Mouse (Mus musculus) fibroblast of lung, adult 2 months (primary cell): ENCODE data around the gene Pim1.
"Not testable (repeated sequence)": the region's sequence is repeated elsewhere in the genome, so short reads cannot be mapped to it uniquely, and the experiment has no call there.

ENCODE experiments used
- DNase-seq: peaks from one replicate; pipeline ENCODE4 v3.0.0-alpha.2; 2011; ENCODE audit warnings: low read depth

Pim1 gene

DNA sequence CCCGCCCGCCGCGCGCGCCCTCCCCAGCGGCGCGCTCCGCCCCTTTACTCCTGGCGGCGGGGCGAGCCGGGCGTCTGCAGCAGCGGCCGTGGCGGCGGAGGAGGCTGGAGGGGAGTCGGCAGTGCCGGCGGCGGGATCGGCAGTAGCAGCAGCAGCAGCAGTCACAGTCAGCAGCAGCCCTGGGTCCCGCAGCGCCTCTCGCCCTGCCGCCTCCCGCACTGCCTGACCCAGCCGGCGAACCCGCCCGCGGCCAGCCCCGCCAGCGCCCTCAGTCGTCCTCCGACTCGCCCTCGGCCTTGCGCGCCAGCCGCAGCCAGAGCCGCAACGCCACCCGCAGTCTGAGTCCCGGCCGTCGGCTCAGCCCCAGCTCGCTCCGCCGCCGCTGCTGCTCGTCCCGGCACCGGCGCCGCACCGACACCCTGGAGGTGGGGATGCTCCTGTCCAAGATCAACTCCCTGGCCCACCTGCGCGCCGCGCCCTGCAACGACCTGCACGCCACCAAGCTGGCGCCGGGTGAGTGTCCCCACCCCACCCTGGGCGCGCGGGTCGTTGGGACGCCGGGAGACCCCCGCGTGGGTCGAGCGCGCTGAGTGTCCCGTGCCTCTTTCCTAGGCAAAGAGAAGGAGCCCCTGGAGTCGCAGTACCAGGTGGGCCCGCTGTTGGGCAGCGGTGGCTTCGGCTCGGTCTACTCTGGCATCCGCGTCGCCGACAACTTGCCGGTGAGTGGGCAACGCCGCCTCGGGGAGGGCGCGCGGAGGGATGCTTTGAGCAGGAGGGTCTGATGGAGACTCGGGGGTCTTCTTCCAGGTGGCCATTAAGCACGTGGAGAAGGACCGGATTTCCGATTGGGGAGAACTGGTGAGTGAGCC lies at the start of gene Pim1:
Gene Pim1 (plus strand): TSS at position 41 of the 869 bp plus-strand sequence.
- no peak for DNase-seq

DNA sequence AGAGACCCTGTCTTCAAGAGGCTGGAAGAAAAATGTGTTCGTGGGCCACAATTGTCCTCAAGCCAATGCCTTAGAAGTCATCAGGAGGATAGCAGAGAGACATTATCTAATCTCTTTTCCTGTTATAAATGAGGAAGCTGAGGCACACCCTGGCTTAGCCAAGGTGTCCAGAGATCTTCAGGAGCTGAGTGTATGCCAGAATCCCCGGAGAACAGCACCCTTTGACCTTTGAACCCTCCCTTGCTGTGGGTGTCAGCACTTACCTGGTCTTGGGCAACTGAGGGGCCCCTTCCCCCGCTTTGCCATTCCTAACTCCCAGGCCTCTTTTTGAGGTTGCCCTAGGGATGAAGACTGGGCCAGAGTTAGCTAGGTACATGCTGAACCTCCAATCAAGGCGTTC lies 49.0 kb upstream of the Pim1 start:
- DNase-seq = no peak

DNA sequence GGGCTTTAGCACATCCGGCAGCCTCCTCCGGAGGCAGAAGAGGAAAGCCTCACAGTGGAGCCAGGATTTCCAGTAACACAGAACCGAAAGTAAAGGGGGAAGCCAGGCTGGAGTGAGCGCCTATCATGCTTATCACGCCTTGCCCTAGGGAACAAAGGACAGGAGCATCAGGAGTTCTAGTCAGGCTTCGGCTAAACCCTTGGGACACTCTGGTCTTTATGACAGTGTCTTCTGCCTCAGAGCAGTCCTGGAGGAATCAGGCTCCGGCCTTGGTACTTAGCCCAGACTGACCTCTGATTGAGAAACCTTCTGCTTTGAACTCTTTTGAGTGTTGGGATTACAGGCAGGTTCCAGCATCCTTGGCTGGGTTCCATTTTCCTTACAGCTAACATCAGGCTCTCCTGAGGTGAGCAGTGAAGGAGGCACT lies 48.4 kb upstream of the Pim1 start:
- no peak for DNase-seq

DNA sequence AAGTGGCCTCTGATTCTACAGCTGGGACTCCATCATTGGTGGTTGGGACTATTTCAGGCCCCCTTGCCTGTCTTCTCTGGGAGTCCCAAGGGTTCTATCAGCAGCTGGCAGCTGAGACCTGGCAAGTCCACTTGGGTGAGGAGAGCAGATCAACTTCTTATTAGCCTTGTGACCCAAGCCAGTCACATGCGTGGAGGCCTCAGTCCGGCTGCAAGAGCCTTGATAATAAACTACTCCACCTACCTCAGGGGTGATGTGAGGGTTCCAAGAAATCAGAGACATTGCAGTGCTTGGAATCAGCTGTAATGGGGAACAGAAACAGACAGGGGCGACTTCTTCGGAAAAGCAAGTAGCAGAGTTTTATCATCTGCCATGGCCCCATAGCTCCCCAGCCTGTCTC lies 46.8 kb upstream of the Pim1 start:
- no peak for DNase-seq

DNA sequence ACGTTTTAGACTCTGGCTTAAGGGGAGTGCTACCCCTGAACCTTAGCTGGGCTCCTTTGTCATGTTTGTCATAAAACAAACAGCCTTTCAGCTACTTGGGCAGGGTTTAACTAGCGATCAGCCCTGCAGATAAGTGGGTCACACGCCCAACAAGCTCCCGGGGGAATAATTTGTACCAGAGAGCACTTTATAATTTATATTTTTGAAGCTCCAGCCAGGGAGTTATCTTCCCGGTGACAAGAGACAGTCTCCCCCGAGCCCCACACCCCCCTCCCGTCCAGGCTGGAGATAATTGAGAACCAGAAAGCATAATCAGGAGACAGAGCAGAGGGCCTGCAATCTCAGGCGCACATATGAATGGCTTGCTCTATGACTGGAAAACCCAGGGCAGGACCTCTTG lies 45.5 kb upstream of the Pim1 start:
- no peak for DNase-seq

DNA sequence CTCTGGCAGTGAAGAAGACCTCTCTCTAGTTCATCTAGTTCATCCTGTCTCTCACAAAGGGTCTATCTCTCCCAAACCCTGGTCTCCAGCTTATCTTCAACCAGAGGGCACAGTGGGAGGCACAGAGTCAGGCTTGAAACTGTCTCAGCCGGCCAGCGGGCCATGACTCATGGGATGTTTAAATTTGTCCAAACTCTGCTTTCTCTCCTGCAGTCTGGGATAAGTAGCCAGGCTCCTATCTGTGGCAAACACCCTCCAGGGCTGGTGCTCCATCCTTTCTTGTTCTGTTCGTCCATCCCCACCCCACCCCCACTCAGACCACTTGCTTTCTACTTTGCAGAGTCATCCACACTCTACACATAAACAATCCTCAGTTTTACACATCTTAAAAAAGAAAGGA lies 43.2 kb upstream of the Pim1 start:
- DNase-seq = no peak

DNA sequence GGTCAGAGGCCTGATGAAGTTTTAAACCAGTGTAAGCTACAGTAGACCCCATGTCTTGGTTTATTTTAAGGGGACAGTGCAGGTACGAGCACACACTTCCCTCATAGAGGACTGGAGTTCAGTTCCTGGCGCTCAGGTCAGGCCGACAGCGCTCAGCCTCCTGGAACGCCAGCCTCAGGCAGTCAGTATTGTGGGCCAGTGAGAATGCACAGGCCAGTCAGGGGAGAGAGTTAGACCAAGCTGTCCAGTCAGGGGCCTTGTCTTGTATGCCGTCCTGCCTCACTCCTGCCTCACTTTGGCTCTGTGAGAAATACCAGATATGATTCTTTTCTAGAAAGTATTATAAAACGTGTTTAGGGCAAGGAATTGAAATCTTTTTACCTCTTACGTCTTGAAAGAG lies 42.5 kb upstream of the Pim1 start:
- DNase-seq = no peak

DNA sequence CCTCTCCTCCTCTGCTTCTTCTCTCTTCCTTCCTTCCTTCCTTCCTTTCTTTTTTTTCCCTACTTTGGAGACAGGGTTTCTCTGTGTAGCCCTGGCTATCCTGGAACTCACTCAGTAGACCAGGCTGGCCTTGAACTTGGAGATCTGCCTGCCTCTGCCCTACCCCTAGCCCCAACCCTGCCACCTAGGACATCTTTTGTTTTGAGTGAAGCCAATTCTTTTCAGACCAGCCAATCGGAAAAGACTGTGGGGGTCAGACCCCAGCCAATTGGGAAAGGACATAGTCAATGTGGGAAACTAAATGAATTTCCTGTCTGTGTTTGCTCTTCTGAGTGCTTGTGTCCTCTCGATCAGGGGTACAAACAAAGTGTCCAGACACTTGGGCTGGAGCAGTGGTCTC lies 42.0 kb upstream of the Pim1 start:
- DNase-seq = no peak

DNA sequence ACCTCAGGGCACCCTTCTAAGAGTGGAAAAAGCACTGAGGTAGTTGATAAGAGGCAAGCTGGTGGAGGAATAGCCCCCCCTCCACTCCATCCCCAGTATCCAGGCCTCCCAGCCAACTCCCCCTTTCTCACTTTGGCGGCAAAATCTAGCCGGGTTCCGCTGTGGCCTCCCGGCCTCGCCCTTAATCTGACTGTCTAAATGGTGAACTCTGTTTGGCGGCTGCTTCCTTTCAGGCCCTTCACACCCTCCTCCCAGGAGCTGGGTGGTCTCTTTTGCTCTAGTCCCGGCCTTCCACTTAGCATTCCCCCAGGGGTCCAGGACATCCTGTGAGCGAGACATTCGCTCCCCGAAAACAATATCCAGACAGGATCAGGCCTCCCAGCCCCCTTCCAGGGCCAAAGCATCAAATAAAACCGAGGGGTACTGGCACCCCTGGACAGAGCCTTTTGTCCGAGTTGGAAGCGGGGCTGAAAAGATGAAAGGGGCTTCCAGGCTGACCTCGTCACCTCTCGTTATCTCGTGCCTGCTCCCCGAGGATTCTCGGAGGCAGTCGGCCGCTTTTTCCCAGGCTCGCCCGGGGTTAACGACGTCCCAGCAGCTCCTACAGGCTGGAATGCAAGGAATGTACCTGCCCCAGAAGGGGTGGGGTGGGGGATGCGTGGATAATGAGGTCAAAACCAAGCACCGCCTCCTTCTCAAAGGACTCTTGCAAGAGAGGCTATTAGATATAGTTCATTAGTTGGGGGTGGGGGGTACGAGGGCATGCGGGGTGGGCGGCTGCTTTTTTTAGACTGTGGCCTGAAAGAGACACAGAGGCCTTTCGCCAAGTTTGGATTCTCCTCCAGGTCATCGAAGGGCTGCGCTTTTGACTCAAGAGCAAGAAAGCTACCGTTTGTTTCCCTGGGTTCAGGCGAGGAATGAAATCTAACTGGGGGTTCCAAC lies 39.4 kb upstream of the Pim1 start:
- no peak for DNase-seq

DNA sequence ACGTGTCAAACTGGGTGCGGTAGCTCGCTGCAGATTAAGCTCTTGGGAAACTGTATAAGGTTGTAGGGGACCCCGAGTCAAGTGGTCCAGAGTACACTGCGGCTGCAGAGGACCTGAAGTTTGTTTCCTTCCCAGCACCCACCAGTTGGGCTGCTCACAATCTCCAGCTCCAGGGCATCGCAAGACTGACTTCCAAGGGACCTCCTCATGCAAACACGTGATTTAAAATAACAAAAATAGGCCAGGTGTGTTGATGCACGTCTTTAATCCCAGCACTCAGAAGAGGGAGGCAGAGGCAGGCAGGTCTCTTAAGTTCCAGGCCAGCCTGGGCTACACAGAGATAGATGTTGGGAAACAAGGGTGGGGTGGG lies 38.7 kb upstream of the Pim1 start:
- no peak for DNase-seq

DNA sequence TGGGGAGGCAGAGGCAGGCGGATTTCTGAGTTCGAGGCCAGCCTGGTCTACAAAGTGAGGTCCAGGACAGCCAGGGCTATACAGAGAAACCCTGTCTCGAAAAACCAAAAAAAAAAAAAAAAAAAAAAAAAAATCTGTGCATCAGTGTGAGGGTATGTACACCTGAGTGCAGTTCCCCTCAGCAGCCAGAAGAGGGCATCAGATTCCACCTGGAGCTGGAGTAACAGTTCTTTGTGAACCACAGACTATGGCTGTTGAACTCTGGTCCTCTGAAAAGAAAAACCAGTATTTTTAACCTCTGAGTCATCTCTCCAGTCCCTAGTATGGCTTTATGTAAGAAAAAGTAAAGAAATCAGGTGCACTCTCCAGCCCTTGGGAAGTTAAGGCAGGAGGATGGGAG lies 36.4 kb upstream of the Pim1 start:
- not testable (repeated sequence) for DNase-seq

DNA sequence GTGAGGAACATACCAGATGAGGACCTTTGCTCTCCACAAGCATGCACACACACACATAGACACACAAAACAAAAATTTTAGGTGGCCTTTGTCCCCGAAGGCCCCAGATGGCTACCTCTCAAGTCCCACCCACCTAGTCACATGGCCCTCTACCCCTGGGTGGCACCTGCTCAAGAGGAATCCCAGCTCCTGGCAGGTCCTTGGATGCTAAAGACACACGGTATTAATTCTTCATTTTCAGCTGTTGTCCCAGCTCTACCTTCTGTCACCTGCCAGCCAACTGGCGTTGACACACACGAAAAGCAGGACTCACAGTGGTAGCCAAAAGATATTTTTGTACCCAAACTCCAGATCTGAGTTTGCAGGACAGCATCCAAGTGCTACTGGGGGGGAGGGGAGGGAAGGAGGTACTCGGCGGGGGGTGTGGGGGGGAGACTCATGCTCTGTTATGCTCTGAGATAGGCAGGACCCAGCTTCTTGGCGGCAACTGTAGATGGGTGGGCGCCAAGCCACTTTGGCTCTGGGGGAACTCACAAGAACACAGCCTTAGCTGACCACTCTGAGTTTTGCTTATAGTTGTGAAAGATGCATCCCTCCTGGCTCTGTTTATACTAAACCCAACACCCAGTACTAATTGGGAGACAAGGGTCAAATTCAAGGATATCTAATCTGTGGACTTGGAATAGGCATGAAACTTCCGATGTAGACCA lies 35.0 kb upstream of the Pim1 start:
- no peak for DNase-seq

DNA sequence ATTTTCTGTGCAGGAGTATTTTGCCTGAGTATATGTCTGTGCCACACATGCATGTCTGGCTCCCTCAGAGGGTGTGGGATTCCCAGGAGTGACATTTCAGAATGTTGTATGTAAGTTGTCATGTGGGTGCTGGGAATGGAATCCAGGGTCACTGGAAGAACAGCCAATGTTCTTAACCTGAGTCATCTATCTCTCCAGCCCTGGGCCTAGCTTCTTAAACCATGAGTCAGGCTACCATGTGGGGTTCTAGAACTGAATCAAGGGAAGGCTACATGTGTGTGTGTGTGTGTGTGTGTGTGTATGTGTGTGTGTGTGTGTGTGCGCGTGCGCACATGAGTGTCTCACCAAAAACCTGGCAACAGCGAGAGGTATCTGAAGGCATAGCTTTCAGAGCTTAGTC lies 34.1 kb upstream of the Pim1 start:
- DNase-seq = no peak

DNA sequence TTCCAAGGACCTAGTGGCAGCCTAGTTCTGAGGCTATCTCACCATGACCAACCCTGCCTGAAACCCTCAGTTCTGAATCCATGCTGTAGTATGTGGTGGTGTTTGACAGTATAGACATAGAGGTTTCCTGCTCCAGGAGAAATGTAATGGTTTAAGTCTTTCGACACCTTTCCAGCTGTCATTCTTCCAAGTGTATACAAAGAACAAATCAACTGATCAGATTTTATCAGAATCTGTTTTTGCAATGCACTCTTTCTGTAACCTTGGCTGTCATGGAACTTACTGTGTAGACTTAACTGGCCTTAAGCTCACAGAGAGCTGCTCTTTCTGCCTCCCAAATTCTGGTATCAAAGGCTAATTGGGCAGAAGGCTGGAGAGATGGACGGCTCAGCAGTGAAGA lies 33.6 kb upstream of the Pim1 start:
- no peak for DNase-seq

DNA sequence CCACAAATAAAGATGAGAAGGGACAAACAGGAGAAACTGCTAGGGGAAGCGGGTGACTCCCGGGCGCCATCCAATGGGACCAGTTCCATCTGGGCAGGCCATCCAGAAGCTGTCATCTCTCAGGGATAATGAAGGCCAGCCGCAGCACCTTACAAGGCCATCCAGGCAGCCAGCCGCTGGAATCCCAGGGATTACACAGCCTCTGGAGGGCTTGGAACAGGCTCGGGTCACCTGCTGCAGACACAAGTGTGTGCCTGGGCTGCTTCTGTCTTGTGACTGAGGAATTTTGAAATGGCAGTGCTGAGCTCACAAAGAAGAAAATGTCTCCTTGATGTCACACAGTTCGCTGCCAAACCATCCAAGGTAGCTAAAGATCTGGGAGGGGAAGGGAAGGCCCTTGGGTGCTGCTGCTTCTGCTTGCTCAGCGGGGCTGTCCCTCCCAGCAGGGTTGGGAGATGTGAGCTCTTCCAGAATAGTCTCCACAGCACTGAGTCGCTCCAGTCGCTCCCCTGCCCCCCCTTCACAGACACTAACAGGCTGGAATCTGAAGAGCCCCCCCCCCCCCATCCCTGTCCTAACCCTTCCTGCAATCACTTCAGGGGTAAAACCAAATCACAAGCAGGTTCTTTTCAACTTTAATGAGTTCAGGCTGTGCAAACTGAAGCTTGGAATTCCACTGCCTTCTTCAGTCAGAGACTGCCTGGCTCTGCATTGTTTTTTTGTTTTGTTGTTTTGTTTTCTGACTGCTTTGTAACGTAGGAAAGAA lies 32.6 kb upstream of the Pim1 start:
- DNase-seq = no peak

DNA sequence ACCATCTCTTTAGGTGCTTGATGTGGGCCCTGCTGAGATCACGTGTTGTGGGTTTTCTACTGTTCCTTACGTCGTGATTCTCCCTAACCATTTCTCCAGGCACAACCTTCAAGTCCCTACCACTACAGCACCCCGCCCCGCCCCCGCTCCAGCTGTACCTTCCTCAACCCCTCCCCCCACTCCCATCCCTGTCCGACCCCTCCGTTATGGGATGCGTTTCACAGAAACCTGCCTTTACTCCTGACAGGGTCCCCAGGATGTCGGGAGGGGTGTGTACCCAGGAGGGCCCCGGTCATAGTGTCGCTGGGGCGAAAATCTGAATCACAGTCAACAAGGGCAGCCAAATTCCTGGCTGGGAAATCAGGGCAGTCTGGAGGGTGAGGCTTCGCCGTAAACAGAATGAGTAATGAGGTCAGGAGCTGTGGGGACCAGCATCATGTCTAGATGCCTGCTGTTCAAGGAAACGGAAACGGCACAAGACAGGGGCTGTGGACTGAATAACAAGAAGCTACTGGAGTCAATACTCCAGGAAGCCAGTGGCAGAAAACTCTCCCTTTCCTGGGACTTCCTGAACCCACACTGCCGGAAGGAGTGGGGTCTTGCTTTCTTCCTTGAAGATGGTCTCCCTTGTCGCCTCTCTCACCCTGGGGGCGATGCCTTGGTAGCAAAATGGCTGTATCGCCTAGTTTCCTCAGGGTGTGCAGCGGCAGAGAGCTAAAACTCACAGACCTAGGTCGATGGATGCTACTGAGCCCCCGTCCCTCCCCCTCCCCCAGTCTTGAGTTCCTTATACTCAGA lies 31.0 kb upstream of the Pim1 start:
- DNase-seq = peak; percentile 92

DNA sequence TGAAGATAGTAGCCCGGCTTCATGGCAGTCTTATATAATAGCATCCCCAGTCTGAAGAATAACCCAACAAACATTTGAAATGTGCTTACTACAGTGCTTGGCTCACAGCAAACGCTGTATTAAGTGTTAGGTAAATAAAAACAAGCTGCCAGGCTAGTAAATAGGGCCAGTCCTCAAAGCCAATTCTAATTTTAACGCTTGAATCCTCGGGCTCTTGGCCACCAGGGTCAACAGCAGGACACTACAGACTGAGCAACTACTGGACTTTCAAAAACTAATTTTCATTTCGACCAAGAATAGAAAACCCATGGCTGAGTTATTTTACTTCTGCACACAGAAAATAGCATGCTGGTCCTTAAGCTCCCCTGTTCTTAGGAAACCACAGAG lies 30.4 kb upstream of the Pim1 start:
- no peak for DNase-seq

DNA sequence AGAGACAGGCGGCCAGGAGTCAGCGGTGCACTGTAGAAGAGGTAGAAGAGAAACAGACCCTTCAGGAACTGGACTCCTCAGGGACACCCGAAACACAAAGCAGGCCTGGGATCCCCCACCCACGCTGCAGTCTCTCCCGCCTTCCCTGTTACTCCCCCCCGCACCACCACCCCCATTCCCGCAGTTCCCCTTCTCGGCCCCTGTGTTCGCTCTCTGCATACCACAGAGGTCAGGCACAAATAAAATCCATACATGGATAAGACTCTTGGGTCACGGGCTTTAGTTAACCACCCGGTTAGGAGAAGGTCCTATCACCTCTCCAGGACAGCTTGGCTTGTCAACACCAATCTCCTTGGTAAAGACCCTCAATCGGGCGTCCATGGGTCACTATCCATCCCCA lies 26.9 kb upstream of the Pim1 start:
- no peak for DNase-seq

DNA sequence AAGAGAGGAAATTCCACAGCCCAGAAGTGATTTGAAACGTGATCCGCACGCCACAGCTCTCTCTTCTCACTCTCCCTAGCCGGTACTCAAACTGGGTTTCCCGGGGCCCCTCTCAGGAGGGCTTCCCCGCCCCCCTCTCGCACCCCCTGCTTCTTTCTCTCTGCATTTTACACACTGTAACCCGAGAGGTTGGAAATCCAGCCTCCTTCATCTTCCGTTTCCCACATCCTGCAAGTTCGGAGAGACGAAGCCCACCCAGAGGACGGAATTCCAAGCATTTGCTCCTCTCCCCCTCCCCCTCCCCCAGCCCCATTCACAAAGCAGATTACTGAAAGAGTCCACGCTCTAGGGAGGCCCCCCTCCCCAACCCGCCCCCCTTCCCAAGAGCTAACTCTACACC lies 26.5 kb upstream of the Pim1 start:
- DNase-seq = no peak

DNA sequence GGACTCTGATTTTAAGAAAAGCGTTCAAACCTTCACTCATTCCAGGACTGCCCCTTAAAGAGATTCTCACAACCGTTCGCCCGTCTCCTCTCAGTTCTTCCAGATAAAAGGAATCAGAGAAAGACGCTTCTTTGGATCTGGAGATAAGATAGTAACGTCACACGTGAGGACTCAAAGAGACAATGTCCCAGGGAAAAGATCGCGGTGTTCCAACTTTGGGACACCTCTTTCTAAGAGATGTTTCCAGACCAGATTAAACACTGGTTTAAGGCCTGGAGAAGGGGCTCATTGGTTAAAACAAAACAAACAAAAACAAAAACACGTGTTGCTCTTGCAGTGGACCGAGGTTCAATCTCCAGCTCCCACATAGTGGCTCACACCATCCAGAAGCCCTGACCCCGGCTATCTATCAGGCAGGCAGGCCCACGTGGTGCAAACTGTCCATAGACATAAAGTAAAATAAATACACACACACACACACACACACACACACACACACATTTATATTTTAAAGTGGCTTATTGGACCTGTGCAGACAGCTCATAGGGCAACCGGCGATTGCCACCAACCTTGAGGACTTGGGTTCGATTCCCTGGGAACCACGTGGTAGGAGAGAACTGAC lies 25.9 kb upstream of the Pim1 start:
- no peak for DNase-seq
